10 mouse cellular contexts compared by ENCODE assay signal in genomic region chr3:109307406-109307805, GRCm38 (mm10). TPM values are rescaled to one million over a fixed set of nuclear protein-coding genes. Genes with fewer than 3 reads are reported as not detected.
DNase-seq lines count a peak whose midpoint lies in the region; ATAC-seq and TF ChIP-seq lines count a peak whose summit lies in the region.
"Had no signal": no experiment of that assay in that cellular context is flagged by ENCODE, and none has a peak within 500 bp of the region (broad histone marks: within the 10 kb centered on the region; RNA-seq: fewer than 3 reads in every experiment).

No protein-coding gene starts in this region.

- TF ChIP-seq CTCF in brain, embryonic 14.5 days (IDR thresholded peaks at IDR 0.05; ENCODE audit: borderline replicate concordance, extremely low read depth, insufficient read depth, insufficient read length) = no peak
- TF ChIP-seq CTCF in thymus, adult 2 months (IDR thresholded peaks at IDR 0.05; ENCODE audit: borderline replicate concordance, control insufficient read depth, extremely low read depth, insufficient read depth, low read length, poor library complexity) = no peak

- no peak overlapping the region for H3K4me3 ChIP-seq in hindbrain, embryonic 11.5 days (ENCODE audit: low read depth, low read length)
- H3K4me3 ChIP-seq in hindbrain, embryonic 10.5 days = no peak overlapping the region
- no peak overlapping the region for H3K4me3 ChIP-seq in intestine, embryonic 16.5 days (ENCODE audit: low read length)
- H3K4me3 ChIP-seq in thymus, adult 2 months (ENCODE audit: control insufficient read depth, insufficient read depth, low read length) = no peak overlapping the region
- H3K4me3 ChIP-seq: stomach, embryonic 15.5 days had no signal

- no peak overlapping the region for H3K27ac ChIP-seq in hindbrain, embryonic 11.5 days (ENCODE audit: low read depth, low read length)
- no peak overlapping the region for H3K27ac ChIP-seq in hindbrain, embryonic 10.5 days
- H3K27ac ChIP-seq in intestine, embryonic 16.5 days (ENCODE audit: low read length) = no peak overlapping the region
- H3K27ac ChIP-seq in thymus, adult 2 months (ENCODE audit: control insufficient read depth, insufficient read depth, low read length) = no peak overlapping the region
- H3K27ac ChIP-seq: stomach, embryonic 15.5 days had no signal

- no peaks in the 10 kb centered on the region for H3K4me1 ChIP-seq in hindbrain, embryonic 11.5 days (replicated peaks; ENCODE audit: control insufficient read depth, insufficient read depth, low read length)
- 0 out of 2 replicates have a peak, but pooled peaks cover 3% of the 10 kb centered on the region for H3K4me1 ChIP-seq in hindbrain, embryonic 10.5 days (replicated peaks)
- peaks cover 7% of the 10 kb centered on the region; the same call in 1 of the 2 replicates for H3K4me1 ChIP-seq in intestine, embryonic 16.5 days (ENCODE audit: control insufficient read depth, insufficient read depth, low read length)
- 0 out of 2 replicates have a peak, but pooled peaks cover 2% of the 10 kb centered on the region for H3K4me1 ChIP-seq in thymus, adult 2 months (replicated peaks; ENCODE audit: control insufficient read depth, insufficient read depth, low read length)
- H3K4me1 ChIP-seq: stomach, embryonic 15.5 days had no signal

- WGBS in hindbrain, embryonic 11.5 days = 70% methylated on average over 7 of the region's 7 CpGs
- 69% methylated on average over 7 of the region's 7 CpGs for WGBS in hindbrain, embryonic 10.5 days
- 45% methylated on average over 7 of the region's 7 CpGs for WGBS in intestine, embryonic 16.5 days
- 95% methylated on average over 7 of the region's 7 CpGs for WGBS in thymus, adult 2 months

- H3K27me3 ChIP-seq in hindbrain, embryonic 11.5 days (ENCODE audit: control insufficient read depth, insufficient read depth, low read length) = no peaks in the 10 kb centered on the region
- no peaks in the 10 kb centered on the region for H3K27me3 ChIP-seq in hindbrain, embryonic 10.5 days (ENCODE audit: insufficient read depth, poor library complexity, severe bottlenecking)
- H3K27me3 ChIP-seq in intestine, embryonic 16.5 days (replicated peaks; ENCODE audit: control insufficient read depth, insufficient read depth, low read length) = no peaks in the 10 kb centered on the region
- H3K27me3 ChIP-seq in thymus, adult 2 months (ENCODE audit: control insufficient read depth, insufficient read depth, low read length) = no peaks in the 10 kb centered on the region
- H3K27me3 ChIP-seq: stomach, embryonic 15.5 days had no signal

- H3K4me2 ChIP-seq in hindbrain, embryonic 11.5 days (replicated peaks; ENCODE audit: low read depth, low read length) = no peak overlapping the region
- no peak overlapping the region for H3K4me2 ChIP-seq in intestine, embryonic 16.5 days (ENCODE audit: low read depth, low read length)
- H3K4me2 ChIP-seq: stomach, embryonic 15.5 days had no signal

- H3K9me3 ChIP-seq in hindbrain, embryonic 11.5 days (ENCODE audit: control insufficient read depth, low read length) = no peaks in the 10 kb centered on the region
- H3K9me3 ChIP-seq in hindbrain, embryonic 10.5 days = no peaks in the 10 kb centered on the region
- no peaks in the 10 kb centered on the region for H3K9me3 ChIP-seq in intestine, embryonic 16.5 days (ENCODE audit: control insufficient read depth, low read length)
- H3K9me3 ChIP-seq: stomach, embryonic 15.5 days had no signal

- intact Hi-C loops in left cerebral cortex, postnatal 4 days (cut with DNase I) = no loop called here

- H3K9ac ChIP-seq in hindbrain, embryonic 11.5 days (ENCODE audit: low read depth, low read length) = no peak overlapping the region
- no peak overlapping the region for H3K9ac ChIP-seq in intestine, embryonic 16.5 days (ENCODE audit: low read depth, low read length)
- H3K9ac ChIP-seq: stomach, embryonic 15.5 days had no signal

- no peak for TF ChIP-seq POLR2A in brain, embryonic 14.5 days (IDR thresholded peaks at IDR 0.05; ENCODE audit: borderline replicate concordance, extremely low read depth, insufficient read depth, insufficient read length, poor library complexity, severe bottlenecking)
- no peak for TF ChIP-seq POLR2A in thymus, adult 2 months (IDR thresholded peaks at IDR 0.05; ENCODE audit: control insufficient read depth, extremely low read depth, insufficient read depth, low read length, poor library complexity)

- peak; percentile 47; the same call in 1 of the 2 replicates for ATAC-seq in hindbrain, embryonic 11.5 days (ENCODE audit: low FRiP score)
- peak; percentile 87 for ATAC-seq in intestine, embryonic 16.5 days
- no peak for ATAC-seq in erythroblast, adult 5-6 weeks (replicated peaks; ENCODE audit: low FRiP score, poor library complexity, severe bottlenecking)

- no peak for DNase-seq in hindbrain, embryonic 11.5 days (ENCODE audit: low spot score)
- DNase-seq in hindbrain, embryonic 10.5 days (ENCODE audit: low spot score) = no peak
- peak; percentile 73 for DNase-seq in brain, embryonic 14.5 days (ENCODE audit: low read depth)
- DNase-seq in left cerebral cortex, postnatal 4 days = peak; percentile 13
- no peak for DNase-seq in thymus, adult 2 months
- DNase-seq in lung, postnatal 36 days = no peak

- no peaks in the 10 kb centered on the region for H3K36me3 ChIP-seq in hindbrain, embryonic 11.5 days (ENCODE audit: control insufficient read depth, insufficient read depth, low read length)
- H3K36me3 ChIP-seq in hindbrain, embryonic 10.5 days = no peaks in the 10 kb centered on the region
- no peaks in the 10 kb centered on the region for H3K36me3 ChIP-seq in intestine, embryonic 16.5 days (ENCODE audit: control insufficient read depth, insufficient read depth, low read length)
- H3K36me3 ChIP-seq in thymus, adult 2 months (ENCODE audit: control insufficient read depth, insufficient read depth, low read length) = no peaks in the 10 kb centered on the region
- H3K36me3 ChIP-seq: G1E; stomach, embryonic 15.5 days had no signal

RNA-seq across cellular contexts. Expression of gene Vav3, which starts 33.0 kb away (rescaled TPM):
- polyA plus RNA-seq in hindbrain, embryonic 11.5 days (2014; fragmentation: Nextera tagmentation; extraction: Ambion mirVana) = 19.9 and 25.6 TPM in 2 replicates
- 8.9 and 12.2 TPM in 2 replicates for polyA plus RNA-seq in hindbrain, embryonic 10.5 days (2016; fragmentation: Nextera tagmentation; extraction: Ambion mirVana)
- 9.0 and 15.7 TPM in 2 replicates for polyA plus RNA-seq in brain, embryonic 14.5 days (2012; rRNA removed)
- 18.9 and 19.3 TPM in 2 replicates for polyA plus RNA-seq in intestine, embryonic 16.5 days (2015; fragmentation: Nextera tagmentation; extraction: Ambion mirVana)
- 1 to 10 TPM; 6.2 to 8.4 TPM for total RNA-seq in left cerebral cortex, postnatal 4 days (2021)
- total RNA-seq in erythroblast, adult 5-6 weeks (2015; ENCODE audit: low replicate concordance) = 6.5 and 25.7 TPM in 2 replicates
- total RNA-seq in erythroblast, adult 5-6 weeks (2017; ENCODE audit: low replicate concordance) = 13.2 and 15.5 TPM in 2 replicates
- polyA plus RNA-seq in thymus, adult 2 months (2012; rRNA removed) = 3.1 and 3.2 TPM in 2 replicates
- polyA plus RNA-seq: G1E had no signal

Comparison
In these comparisons a context has a peak if more than half of its experiments do, and no peak if none do; other contexts are left out.
1. DNase-seq: peak in brain, embryonic 14.5 days (single experiment) and left cerebral cortex, postnatal 4 days (single experiment); none in hindbrain, embryonic 11.5 days (single experiment), hindbrain, embryonic 10.5 days (single experiment), thymus, adult 2 months (single experiment) and lung, postnatal 36 days (single experiment).